ENCODE assay signal across 8 mouse cellular contexts in genomic region chr5:122422071-122422964, GRCm38 (mm10). TPM values are rescaled to one million over a fixed set of nuclear protein-coding genes. Genes with fewer than 3 reads are reported as not detected.
A peak's percentile ranks its signal among the peaks of the same experiment; 100 is the strongest.
DNase-seq lines count a peak whose midpoint lies in the region; ATAC-seq and TF ChIP-seq lines count a peak whose summit lies in the region.

No protein-coding gene starts in this region.

- peak; percentile 63; the same call in 1 of the 2 replicates for TF ChIP-seq EP300 in lung, postnatal 0 days (IDR thresholded peaks at IDR 0.05)

- peaks cover 20% of the 10 kb centered on the region for H3K4me1 ChIP-seq in hindbrain, embryonic 10.5 days (replicated peaks)
- 0 out of 2 replicates have a peak, but pooled peaks cover 5% of the 10 kb centered on the region for H3K4me1 ChIP-seq in lung, postnatal 0 days (ENCODE audit: insufficient read depth, low read depth, low read length)

- peak; percentile 75 for DNase-seq in MEL-GATA-1-ER (ENCODE audit: extremely low read depth, low read depth)
- peak; percentile 88 for DNase-seq in cerebellum, adult 8-10 months
- DNase-seq in hindbrain, embryonic 10.5 days (ENCODE audit: low spot score) = peak; percentile 91
- peak; percentile 82 for DNase-seq in layer of hippocampus, adult 9-11 months
- peak; percentile 93 for DNase-seq in lung, postnatal 0 days (ENCODE audit: low spot score)
- DNase-seq in ovary, postnatal 14 days (ENCODE audit: low spot score) = peak; percentile 90
- peak; percentile 91 for DNase-seq in thymus, postnatal 14 days

- ATAC-seq in frontal cortex, adult (ENCODE audit: low TSS enrichment) = peak; percentile 95
- ATAC-seq in lung, postnatal 0 days = peak; percentile 92

- TF ChIP-seq CTCF in lung, postnatal 0 days (IDR thresholded peaks at IDR 0.05) = peak; percentile 32; the same call in 1 of the 2 replicates

- H3K4me3 ChIP-seq in hindbrain, embryonic 10.5 days = peak overlapping the region; percentile 98
- H3K4me3 ChIP-seq in lung, postnatal 0 days (ENCODE audit: low read depth, low read length) = peak overlapping the region; percentile 95

- peak overlapping the region; percentile 87 for H3K9ac ChIP-seq in lung, postnatal 0 days (replicated peaks; ENCODE audit: low read depth)

- H3K9me3 ChIP-seq in hindbrain, embryonic 10.5 days = no peaks in the 10 kb centered on the region
- no peaks in the 10 kb centered on the region for H3K9me3 ChIP-seq in lung, postnatal 0 days (ENCODE audit: low read length)

- under 1% methylated on average over 73 of the region's 73 CpGs for WGBS in hindbrain, embryonic 10.5 days
- WGBS in lung, postnatal 0 days = under 1% methylated on average over 65 of the region's 73 CpGs

- peak overlapping the region; percentile 83 for H3K4me2 ChIP-seq in lung, postnatal 0 days (replicated peaks; ENCODE audit: low read depth, low read length)

- peak overlapping the region; percentile 98 for H3K27ac ChIP-seq in hindbrain, embryonic 10.5 days
- H3K27ac ChIP-seq in lung, postnatal 0 days (ENCODE audit: low read length) = peak overlapping the region; percentile 52

- no peaks in the 10 kb centered on the region for H3K27me3 ChIP-seq in hindbrain, embryonic 10.5 days (ENCODE audit: insufficient read depth, poor library complexity, severe bottlenecking)
- no peaks in the 10 kb centered on the region for H3K27me3 ChIP-seq in lung, postnatal 0 days (replicated peaks; ENCODE audit: insufficient read depth, low read length)

- peaks cover 20% of the 10 kb centered on the region for H3K36me3 ChIP-seq in hindbrain, embryonic 10.5 days
- no peaks in the 10 kb centered on the region for H3K36me3 ChIP-seq in lung, postnatal 0 days (ENCODE audit: insufficient read depth, low read length)

RNA-seq across cellular contexts. Expression of gene Anapc7, which starts 0.8 kb away (rescaled TPM):
- polyA plus RNA-seq in hindbrain, embryonic 10.5 days (2016; fragmentation: Nextera tagmentation; extraction: Ambion mirVana) = 52.0 and 54.8 TPM in 2 replicates
- polyA plus RNA-seq in lung, postnatal 0 days (2015; fragmentation: Nextera tagmentation; extraction: Ambion mirVana) = 25.2 and 26.5 TPM in 2 replicates

RNA-seq across cellular contexts. Expression of gene Arpc3, which starts 30.6 kb away (rescaled TPM):
- polyA plus RNA-seq in hindbrain, embryonic 10.5 days (2016; fragmentation: Nextera tagmentation; extraction: Ambion mirVana) = 90.2 and 97.9 TPM in 2 replicates
- 169 and 177 TPM in 2 replicates for polyA plus RNA-seq in lung, postnatal 0 days (2015; fragmentation: Nextera tagmentation; extraction: Ambion mirVana)

RNA-seq across cellular contexts. Expression of gene Fam216a, which starts 50.2 kb away (rescaled TPM):
- polyA plus RNA-seq in hindbrain, embryonic 10.5 days (2016; fragmentation: Nextera tagmentation; extraction: Ambion mirVana) = 90.4 and 109 TPM in 2 replicates
- polyA plus RNA-seq in lung, postnatal 0 days (2015; fragmentation: Nextera tagmentation; extraction: Ambion mirVana) = 41.0 and 42.1 TPM in 2 replicates

RNA-seq across cellular contexts. Expression of gene Gpn3, which starts 50.6 kb away (rescaled TPM):
- polyA plus RNA-seq in hindbrain, embryonic 10.5 days (2016; fragmentation: Nextera tagmentation; extraction: Ambion mirVana) = 67.7 and 78.8 TPM in 2 replicates
- 61.2 and 69.2 TPM in 2 replicates for polyA plus RNA-seq in lung, postnatal 0 days (2015; fragmentation: Nextera tagmentation; extraction: Ambion mirVana)

Comparison
In these comparisons a context has a peak if more than half of its experiments do, and no peak if none do; other contexts are left out.
1. Peak in every context shown above with its lines: DNase-seq, ATAC-seq, H3K4me3 ChIP-seq and H3K27ac ChIP-seq.